Mouse (Mus musculus) cortical plate, adult 2 months (tissue): Measurements from ENCODE around the gene C330007P06Rik. TPM values are rescaled to one million over a fixed set of nuclear protein-coding genes. Genes with fewer than 3 reads are reported as not detected.
"Not testable (repeated sequence)": the region's sequence is repeated elsewhere in the genome, so short reads cannot be mapped to it uniquely, and the experiment has no call there.

Source experiments
- H3K27ac ChIP-seq: fragments of 200-500 bp; 2 replicates; pipeline ENCODE4 v1.5.1; 2012; ENCODE audit warnings: low read length, control low read depth, inconsistent platforms; ENCODE audit not compliant: insufficient read depth
- H3K4me1 ChIP-seq: fragments of 200-500 bp; 2 replicates; pipeline ENCODE4 v1.6.1; 2011; ENCODE audit warnings: low read length; ENCODE audit not compliant: control insufficient read depth, insufficient read depth
- H3K4me3 ChIP-seq: fragments of 200-500 bp; 2 replicates; pipeline ENCODE4 v1.5.1; 2011; ENCODE audit warnings: mild to moderate bottlenecking, low read length, control low read depth; ENCODE audit not compliant: insufficient read depth
- CTCF ChIP-seq: fragments of 200-500 bp; IDR thresholded peaks from 2 replicates; pipeline ENCODE4 v1.5.1; 2011; ENCODE audit warnings: mild to moderate bottlenecking, control low read depth, low read length; ENCODE audit not compliant: insufficient read depth; ENCODE audit errors: extremely low read depth
- POLR2A ChIP-seq: fragments of 200-500 bp; IDR thresholded peaks from 2 replicates; pipeline ENCODE4 v1.6.1; 2011; ENCODE audit warnings: mild to moderate bottlenecking, low read length, control low read depth; ENCODE audit not compliant: insufficient read depth; ENCODE audit errors: extremely low read depth
- polyA plus RNA-seq: library from polyadenylated mRNA; depleted of rRNA; stranded (reverse); fragments of >200 nt; gene quantifications from 2 replicates; pipeline ENCODE4 v1.2.3, GENCODE M21; 2012; rRNA removed

Gene C330007P06Rik
- polyA plus RNA-seq, result 23.2 and 26.0 TPM in 2 replicates

- peak within 1 kb of the TSS; percentile 54 for H3K4me3 ChIP-seq
- no peak within 1 kb of the TSS; the same call in 1 of the 2 replicates for H3K27ac ChIP-seq
- peaks cover 2% of the 10 kb centered on the region; the same call in 1 of the 2 replicates for H3K4me1 ChIP-seq
- no peak for TF ChIP-seq POLR2A
- no peak for TF ChIP-seq CTCF
Measured at GRCm38 (mm10) chrX:36873765-36874164, at the start of gene C330007P06Rik, which contains the start of gene Ube2a. Gene C330007P06Rik (minus strand): TSS chrX:36874111. Gene Ube2a (plus strand): TSS chrX:36873900.

GRCm38 (mm10) chrX:36921346-36921745 lies 47.4 kb upstream of the C330007P06Rik start:
- H3K4me1 ChIP-seq, result no peaks in the 10 kb centered on the region
- no peak overlapping the region for H3K4me3 ChIP-seq
- no peak overlapping the region for H3K27ac ChIP-seq
- no peak for TF ChIP-seq CTCF
- TF ChIP-seq POLR2A, result no peak

- Histone ChIP-seq H3K27ac (no peak overlapping the region), H3K4me3 (no peak overlapping the region), H3K4me1 (no peaks in the 10 kb centered on the region)
- no peak for TF ChIP-seq POLR2A
- TF ChIP-seq CTCF, result no peak
Measured at GRCm38 (mm10) chrX:36917749-36918148, 43.8 kb upstream of the C330007P06Rik start.

GRCm38 (mm10) chrX:36911343-36911742 lies 37.4 kb upstream of the C330007P06Rik start:
- H3K4me3 ChIP-seq, result no peak overlapping the region

GRCm38 (mm10) chrX:36906539-36906938 lies 32.6 kb upstream of the C330007P06Rik start:
- H3K4me3 ChIP-seq, result no peak overlapping the region
- no peaks in the 10 kb centered on the region for H3K4me1 ChIP-seq
- 0 out of 2 replicates have a peak, but pooled peaks have one; percentile 9 for TF ChIP-seq CTCF
- TF ChIP-seq POLR2A, result no peak
- H3K27ac ChIP-seq, result no peak overlapping the region

More at GRCm38 (mm10) chrX:36911343-36911742, 37.4 kb upstream of the C330007P06Rik start:
- Histone ChIP-seq H3K27ac (no peak overlapping the region), H3K4me1 (no peaks in the 10 kb centered on the region)
- TF ChIP-seq POLR2A (no peak), CTCF (peak; percentile 53)

GRCm38 (mm10) chrX:36903115-36903768 lies 29.3 kb upstream of the C330007P06Rik start:
- Histone ChIP-seq H3K4me1 (no peaks in the 10 kb centered on the region), H3K4me3 (peak overlapping the region; percentile 91), H3K27ac (no peak overlapping the region)
- no peak for TF ChIP-seq CTCF
- peak; percentile 82 for TF ChIP-seq POLR2A

- Histone ChIP-seq H3K27ac (peak within 1 kb of the TSS; percentile 49), H3K4me3 (peak within 1 kb of the TSS; percentile 91), H3K4me1 (no peaks in the 10 kb centered on the region)
- TF ChIP-seq POLR2A (peak; percentile 63; the same call in 1 of the 2 replicates), CTCF (no peak)
Measured at GRCm38 (mm10) chrX:36902321-36903114, 28.6 kb upstream of the C330007P06Rik start, which contains the start of gene Nkrf. Gene Nkrf (minus strand): TSS chrX:36902899.

GRCm38 (mm10) chrX:36901655-36902054 lies 27.7 kb upstream of the C330007P06Rik start:
- no peaks in the 10 kb centered on the region for H3K4me1 ChIP-seq
- H3K27ac ChIP-seq, result peak overlapping the region; percentile 49; the same call in 1 of the 2 replicates
- TF ChIP-seq POLR2A (no peak), CTCF (no peak)
- H3K4me3 ChIP-seq, result peak overlapping the region; percentile 91

- not testable (repeated sequence) for H3K4me3 ChIP-seq, H3K4me1 ChIP-seq, H3K27ac ChIP-seq
Measured at GRCm38 (mm10) chrX:36898931-36899330, 25.0 kb upstream of the C330007P06Rik start.
